Mouse (Mus musculus) C2C12 (cell line): ENCODE data around the gene Clint1. TPM values are rescaled to one million over a fixed set of nuclear protein-coding genes. Genes with fewer than 3 reads are reported as not detected.
"Not testable (repeated sequence)": the region's sequence is repeated elsewhere in the genome, so short reads cannot be mapped to it uniquely, and the experiment has no call there.

Source experiments
- H3K27me3 ChIP-seq: one replicate; pipeline ENCODE4 v1.6.1; 2011; ENCODE audit not compliant: control insufficient read depth, insufficient read depth, insufficient read length
- H3K36me3 ChIP-seq: one replicate; pipeline ENCODE4 v1.6.1; 2011; ENCODE audit not compliant: control insufficient read depth, insufficient read depth
- H3K4me3 ChIP-seq: one replicate; pipeline ENCODE4 v1.5.1; 2011; ENCODE audit warnings: mild to moderate bottlenecking, control low read depth; ENCODE audit not compliant: poor library complexity, insufficient read depth, severe bottlenecking
- H3K79me2 ChIP-seq: one replicate; pipeline ENCODE4 v1.6.1; 2011; ENCODE audit not compliant: control insufficient read depth, insufficient read depth
- H3K79me3 ChIP-seq: one replicate; pipeline ENCODE4 v1.6.1; 2011; ENCODE audit warnings: low read depth, control low read depth
- H3ac ChIP-seq: one replicate; pipeline ENCODE3; 2011; ENCODE audit warnings: low read depth; ENCODE audit not compliant: control insufficient read depth, insufficient read length
- CEBPB ChIP-seq: IDR thresholded peaks from one replicate; pipeline ENCODE4 v1.6.1; 2011; ENCODE audit warnings: low read depth, mild to moderate bottlenecking, control low read depth, moderate library complexity
- CTCF ChIP-seq: IDR thresholded peaks from one replicate; pipeline ENCODE4 v1.5.1; 2011; ENCODE audit not compliant: control insufficient read depth, insufficient read depth, insufficient read length
- FOSL1 ChIP-seq: IDR thresholded peaks from one replicate; pipeline ENCODE4 v1.8.0; 2011; ENCODE audit warnings: mild to moderate bottlenecking, low read length; ENCODE audit not compliant: poor library complexity, insufficient read depth, severe bottlenecking
- MAX ChIP-seq: IDR thresholded peaks from one replicate; pipeline ENCODE4 v1.6.1; 2011; ENCODE audit warnings: mild to moderate bottlenecking, control low read depth
- MYOD1 ChIP-seq: IDR thresholded peaks from one replicate; pipeline ENCODE4 v1.6.1; 2011; ENCODE audit warnings: low read depth; ENCODE audit not compliant: control insufficient read depth, insufficient read length
- MYOG ChIP-seq: IDR thresholded peaks from one replicate; pipeline ENCODE4 v1.6.1; 2011; ENCODE audit not compliant: control insufficient read depth, insufficient read length; ENCODE audit errors: extremely low read depth
- USF1 ChIP-seq: IDR thresholded peaks from one replicate; pipeline ENCODE4 v1.6.1; 2011; ENCODE audit warnings: low read depth, mild to moderate bottlenecking, control low read depth, moderate library complexity
- polyA plus RNA-seq: library from polyadenylated mRNA; unstranded; fragments of >200 nt; fragmentation: generic; extraction: Trizol; gene quantifications from one replicate; pipeline ENCODE4 v1.2.1, GENCODE M21; 2012; ENCODE audit warnings: missing spikeins

Gene Clint1
- polyA plus RNA-seq, 1 experiment, result 31.9 TPM

DNA sequence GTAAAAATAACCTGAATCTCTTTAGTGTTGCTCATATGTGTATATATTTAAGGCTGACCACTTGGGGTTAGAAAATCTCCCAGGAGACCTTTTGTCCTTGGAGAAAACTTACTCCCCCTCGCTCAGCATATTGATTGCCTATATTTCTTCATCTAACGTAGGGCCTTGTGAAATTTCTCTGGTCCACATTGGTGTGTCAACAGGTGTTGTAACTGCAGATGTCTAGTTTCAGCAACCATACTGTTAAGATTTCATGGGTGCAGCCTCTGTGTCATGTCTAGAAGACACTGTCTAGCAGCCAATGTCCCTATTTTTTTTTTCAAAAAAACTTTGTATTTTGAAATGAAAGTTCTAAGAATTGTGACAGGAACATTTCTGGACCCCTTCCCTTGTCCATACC lies 14.0 kb downstream of the Clint1 start:
- Histone ChIP-seq H3ac (no peak overlapping the region), H3K79me3 (peaks cover 84% of the 10 kb centered on the region), H3K4me3 (no peak overlapping the region), H3K79me2 (peaks cover 100% of the 10 kb centered on the region), H3K36me3 (peaks cover 25% of the 10 kb centered on the region), H3K27me3 (no peaks in the 10 kb centered on the region)
- TF ChIP-seq MYOD1 (no peak), CEBPB (no peak), MAX (no peak), FOSL1 (no peak), USF1 (no peak), CTCF (no peak), MYOG (no peak)

DNA sequence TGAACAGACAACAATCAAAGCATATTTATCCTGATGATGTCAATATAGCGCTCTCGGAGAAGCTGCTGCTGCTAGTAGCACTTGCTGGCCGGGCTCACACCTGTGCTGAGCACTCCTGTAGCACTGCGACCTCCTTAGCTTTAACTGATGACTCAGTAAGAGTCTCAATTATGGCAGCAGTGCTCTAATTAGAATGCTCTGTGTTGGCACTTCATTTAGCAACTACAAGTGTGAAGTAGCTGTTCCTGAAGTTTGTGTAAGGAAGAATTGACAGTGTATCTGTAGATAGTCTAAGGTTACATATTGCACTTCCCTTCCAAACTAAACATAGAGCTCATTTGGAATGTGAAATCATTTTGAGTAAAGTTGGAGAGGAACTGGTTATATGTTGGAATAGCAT lies 14.7 kb downstream of the Clint1 start:
- Histone ChIP-seq H3K79me2 (peaks cover 100% of the 10 kb centered on the region), H3ac (no peak overlapping the region), H3K27me3 (no peaks in the 10 kb centered on the region), H3K36me3 (peaks cover 19% of the 10 kb centered on the region), H3K4me3 (no peak overlapping the region), H3K79me3 (peaks cover 82% of the 10 kb centered on the region)
- no peak for TF ChIP-seq MAX
- no peak for TF ChIP-seq CEBPB
- no peak for TF ChIP-seq MYOD1
- TF ChIP-seq MYOG, result no peak
- TF ChIP-seq USF1, result no peak
- TF ChIP-seq FOSL1, result no peak
- no peak for TF ChIP-seq CTCF

DNA sequence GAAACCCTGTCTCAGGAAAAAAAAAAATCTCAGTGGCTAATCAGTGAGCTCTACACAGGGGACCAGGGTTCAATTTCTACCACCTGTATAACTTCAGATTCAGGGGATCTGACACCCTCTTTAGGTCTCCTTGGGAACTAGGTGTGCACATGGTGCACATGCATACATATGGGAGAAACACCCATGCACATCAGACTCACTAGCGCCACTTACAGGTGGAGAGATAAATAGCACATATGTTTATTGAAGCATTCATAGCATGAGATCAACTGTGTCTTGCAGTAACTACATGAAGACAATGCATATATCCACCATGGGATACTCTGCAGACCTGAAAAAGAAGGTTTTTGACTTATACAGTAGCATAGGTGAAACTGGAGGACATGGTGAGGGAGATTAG lies 21.8 kb downstream of the Clint1 start:
- Histone ChIP-seq H3K27me3 (no peaks in the 10 kb centered on the region), H3K79me3 (peaks cover 70% of the 10 kb centered on the region), H3K79me2 (peaks cover 100% of the 10 kb centered on the region), H3K4me3 (no peak overlapping the region), H3ac (no peak overlapping the region), H3K36me3 (peaks cover 11% of the 10 kb centered on the region)
- TF ChIP-seq MYOG (no peak), MAX (no peak), USF1 (no peak), FOSL1 (no peak), CTCF (no peak), CEBPB (no peak), MYOD1 (no peak)

- no peak overlapping the region for H3ac ChIP-seq
- peaks cover 100% of the 10 kb centered on the region for H3K79me2 ChIP-seq
- TF ChIP-seq CEBPB (no peak), FOSL1 (no peak), MYOG (no peak), CTCF (no peak), USF1 (no peak), MAX (no peak), MYOD1 (no peak)
- H3K36me3 ChIP-seq, result peaks cover 11% of the 10 kb centered on the region
- H3K4me3 ChIP-seq, result no peak overlapping the region
- peaks cover 65% of the 10 kb centered on the region for H3K79me3 ChIP-seq
- H3K27me3 ChIP-seq, result no peaks in the 10 kb centered on the region
Observed at GRCm38 (mm10) chr11:45874251-45874650, 22.4 kb downstream of the Clint1 start.

DNA sequence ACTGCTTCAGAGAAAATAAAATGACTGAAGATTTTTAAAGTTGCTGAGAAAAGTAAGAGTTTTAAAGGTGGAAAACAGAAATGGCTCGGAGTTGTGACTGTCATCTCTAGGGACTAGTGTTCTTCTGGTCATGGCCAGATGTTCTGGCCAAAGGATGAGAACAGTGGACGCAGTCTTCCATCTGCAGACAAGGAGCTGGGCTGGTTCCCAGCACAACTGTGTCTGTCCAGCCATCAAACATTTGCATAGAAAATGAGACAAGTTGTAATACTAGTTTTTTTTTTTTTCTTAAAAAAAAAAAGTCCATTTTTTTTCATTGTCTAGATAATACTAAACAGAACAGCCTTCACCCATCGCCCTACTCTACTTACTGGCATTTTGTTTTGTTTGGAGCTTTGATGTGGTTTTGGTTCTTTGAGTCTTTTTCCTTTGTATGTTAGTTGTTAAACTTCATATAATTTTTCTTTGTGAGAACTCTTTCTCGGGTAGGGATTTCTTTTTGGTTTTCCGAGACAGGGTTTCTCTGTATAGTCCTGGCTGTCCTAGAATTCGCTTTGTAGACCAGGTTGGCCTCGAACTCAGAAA lies 23.6 kb downstream of the Clint1 start:
- Histone ChIP-seq H3K27me3 (no peaks in the 10 kb centered on the region), H3K79me3 (peaks cover 58% of the 10 kb centered on the region), H3ac (no peak overlapping the region), H3K36me3 (peaks cover 10% of the 10 kb centered on the region), H3K4me3 (no peak overlapping the region), H3K79me2 (peaks cover 99% of the 10 kb centered on the region)
- TF ChIP-seq MAX (no peak), MYOD1 (no peak)

DNA sequence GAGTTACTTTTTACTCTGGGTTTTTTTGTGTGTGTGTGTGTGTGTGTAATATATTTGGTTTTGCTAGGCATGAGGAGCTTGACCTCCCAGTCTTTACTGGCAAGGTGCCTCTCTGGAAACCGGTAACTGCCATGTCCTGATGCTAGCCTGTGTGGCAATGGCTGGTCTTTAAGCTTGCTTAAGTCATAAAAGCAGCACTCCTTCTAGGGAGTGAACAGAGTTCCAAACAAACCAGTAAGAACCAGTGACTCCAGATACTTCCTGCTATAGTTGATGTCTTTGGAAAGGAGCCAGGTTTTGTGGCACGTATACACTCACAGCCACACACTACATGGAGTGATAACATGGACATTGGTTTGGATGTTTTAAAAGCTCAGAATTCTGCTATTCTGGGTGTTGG lies 24.2 kb downstream of the Clint1 start:
- H3K36me3 ChIP-seq, result peaks cover 8% of the 10 kb centered on the region
- H3K79me3 ChIP-seq, result peaks cover 59% of the 10 kb centered on the region
- H3K4me3 ChIP-seq, result no peak overlapping the region
- H3K27me3 ChIP-seq, result no peaks in the 10 kb centered on the region
- no peak overlapping the region for H3ac ChIP-seq
- TF ChIP-seq USF1, result no peak
- no peak for TF ChIP-seq MYOG
- no peak for TF ChIP-seq CTCF
- no peak for TF ChIP-seq FOSL1
- H3K79me2 ChIP-seq, result peaks cover 99% of the 10 kb centered on the region

GRCm38 (mm10) chr11:45879366-45879765 lies 27.5 kb downstream of the Clint1 start:
- Histone ChIP-seq H3K79me2 (peaks cover 89% of the 10 kb centered on the region), H3K79me3 (peaks cover 45% of the 10 kb centered on the region)
- H3K4me3 ChIP-seq, H3ac ChIP-seq, H3K27me3 ChIP-seq, H3K36me3 ChIP-seq: not testable (repeated sequence)
